Comparison of ENCODE assay signal across 10 mouse cellular contexts in genomic region chr9:35098762-35099161, GRCm38 (mm10). TPM values are rescaled to one million over a fixed set of nuclear protein-coding genes. Genes with fewer than 3 reads are reported as not detected.
DNase-seq lines count a peak whose midpoint lies in the region; ATAC-seq and TF ChIP-seq lines count a peak whose summit lies in the region.
"Had no signal": no experiment of that assay in that cellular context is flagged by ENCODE, and none has a peak within 500 bp of the region (broad histone marks: within the 10 kb centered on the region; RNA-seq: fewer than 3 reads in every experiment).

No protein-coding gene starts in this region.

- H3K4me2 ChIP-seq in liver, embryonic 11.5 days = no peak overlapping the region
- H3K4me2 ChIP-seq in liver, postnatal 0 days (ENCODE audit: low read depth, low read length) = no peak overlapping the region
- H3K4me2 ChIP-seq: midbrain, embryonic 12.5 days had no signal

- 0 out of 2 replicates have a peak, but pooled peaks cover 2% of the 10 kb centered on the region for H3K36me3 ChIP-seq in liver, embryonic 11.5 days (ENCODE audit: control insufficient read depth, insufficient read depth, low read length)
- H3K36me3 ChIP-seq in liver, postnatal 0 days (replicated peaks; ENCODE audit: insufficient read depth, low read length) = peaks cover 12% of the 10 kb centered on the region
- H3K36me3 ChIP-seq: midbrain, embryonic 12.5 days had no signal

- no peak overlapping the region for H3K9ac ChIP-seq in liver, embryonic 11.5 days (ENCODE audit: low read depth, low read length)
- H3K9ac ChIP-seq in liver, postnatal 0 days (replicated peaks) = no peak overlapping the region
- H3K9ac ChIP-seq: midbrain, embryonic 12.5 days had no signal

- TF ChIP-seq EP300 in liver, postnatal 0 days (IDR thresholded peaks at IDR 0.05; ENCODE audit: low read depth) = no peak

- 79% methylated on average over 4 of the region's 4 CpGs for WGBS in liver, embryonic 11.5 days
- 68% methylated on average over 4 of the region's 4 CpGs for WGBS in liver, postnatal 0 days (ENCODE audit: insufficient replicate concordance)

- H3K4me3 ChIP-seq in liver, embryonic 11.5 days (ENCODE audit: low read depth, low read length) = no peak overlapping the region
- H3K4me3 ChIP-seq in liver, postnatal 0 days (ENCODE audit: low read depth, low read length) = no peak overlapping the region
- H3K4me3 ChIP-seq: midbrain, embryonic 12.5 days had no signal

- peaks cover 21% of the 10 kb centered on the region for H3K4me1 ChIP-seq in liver, embryonic 11.5 days (replicated peaks; ENCODE audit: control insufficient read depth, insufficient read depth, low read length)
- peaks cover 29% of the 10 kb centered on the region for H3K4me1 ChIP-seq in liver, postnatal 0 days (ENCODE audit: insufficient read depth)
- H3K4me1 ChIP-seq: midbrain, embryonic 12.5 days had no signal

- H3K27me3 ChIP-seq in liver, embryonic 11.5 days (replicated peaks; ENCODE audit: control insufficient read depth, insufficient read depth, low read length) = no peaks in the 10 kb centered on the region
- no peaks in the 10 kb centered on the region for H3K27me3 ChIP-seq in liver, postnatal 0 days (ENCODE audit: insufficient read depth, low read length)
- H3K27me3 ChIP-seq: midbrain, embryonic 12.5 days had no signal

- TF ChIP-seq CTCF in liver, postnatal 0 days (IDR thresholded peaks at IDR 0.05; ENCODE audit: low read depth) = no peak

- intact Hi-C loops in left cerebral cortex, postnatal 4 days (cut with DNase I) = no loop called here

- no peak for ATAC-seq in cerebellum, adult (ENCODE audit: insufficient number of reproducible peaks, low FRiP score, low TSS enrichment)
- no peak for ATAC-seq in liver, embryonic 11.5 days (replicated peaks; ENCODE audit: low FRiP score)
- ATAC-seq in liver, postnatal 0 days = no peak
- ATAC-seq in erythroblast, adult 5-6 weeks (replicated peaks; ENCODE audit: low FRiP score, poor library complexity, severe bottlenecking) = peak; percentile 18; the same call in 1 of the 2 replicates
- peak; percentile 24; the same call in 1 of the 2 replicates for ATAC-seq in monocyte, adult 5-6 weeks (replicated peaks; ENCODE audit: insufficient number of reproducible peaks, low FRiP score, low TSS enrichment, poor library complexity, severe bottlenecking)

- H3K27ac ChIP-seq in liver, embryonic 11.5 days (ENCODE audit: low read depth, low read length) = peak overlapping the region; percentile 45; the same call in 1 of the 2 replicates
- H3K27ac ChIP-seq in liver, postnatal 0 days (ENCODE audit: low read depth) = no peak overlapping the region
- H3K27ac ChIP-seq: kidney, postnatal 0 days; midbrain, embryonic 12.5 days had no signal

- peak; percentile 0 for DNase-seq in cerebellum, adult 8-10 months
- no peak for DNase-seq in liver, embryonic 11.5 days (ENCODE audit: low spot score)
- no peak for DNase-seq in liver, postnatal 0 days
- DNase-seq in B cell, adult 2 months = no peak
- DNase-seq in left cerebral cortex, postnatal 4 days = no peak

- H3K9me3 ChIP-seq in liver, embryonic 11.5 days (ENCODE audit: control insufficient read depth, low read length) = no peaks in the 10 kb centered on the region
- H3K9me3 ChIP-seq in liver, postnatal 0 days (ENCODE audit: low read length) = no peaks in the 10 kb centered on the region
- H3K9me3 ChIP-seq: midbrain, embryonic 12.5 days had no signal

RNA-seq across cellular contexts. Expression of gene St3gal4, which starts 20.3 kb away (rescaled TPM):
- polyA plus RNA-seq in liver, embryonic 11.5 days (2014; fragmentation: Nextera tagmentation; extraction: Ambion mirVana) = 34.8 and 40.1 TPM in 2 replicates
- 23.6 and 26.5 TPM in 2 replicates for polyA plus RNA-seq in liver, postnatal 0 days (2015; fragmentation: Nextera tagmentation; extraction: Ambion mirVana)
- total RNA-seq in erythroblast, adult 5-6 weeks (2015; ENCODE audit: low replicate concordance) = 8.6 and 18.6 TPM in 2 replicates
- 10.1 and 33.9 TPM in 2 replicates for total RNA-seq in erythroblast, adult 5-6 weeks (2017; ENCODE audit: low replicate concordance)
- 110 to 141 TPM (median 113 TPM) in 3 replicates for total RNA-seq in monocyte, adult 5-6 weeks (2017)
- 10 to 100 TPM; 19.0 to 22.6 TPM for total RNA-seq in left cerebral cortex, postnatal 4 days (2021)

Comparison
In these comparisons a context has a peak if more than half of its experiments do, and no peak if none do; other contexts are left out.
1. ATAC-seq: peak in erythroblast, adult 5-6 weeks (single experiment) and monocyte, adult 5-6 weeks (single experiment); none in cerebellum, adult (single experiment), liver, embryonic 11.5 days (single experiment) and liver, postnatal 0 days (single experiment).